Mouse (Mus musculus) ovary, postnatal 10 days (tissue): ENCODE results near the gene Tnks1bp1.

Experiments
- DNase-seq: peaks from one replicate; pipeline ENCODE4 v3.0.0; 2022; ENCODE audit warnings: low spot score

Tnks1bp1 gene

GRCm38 (mm10) chr2:85047596-85048167 is at the start of gene Tnks1bp1:
Gene Tnks1bp1, plus strand, starts transcription at chr2:85048022.
- peak; percentile 92 for DNase-seq

GRCm38 (mm10) chr2:84999486-85000181 is 48.2 kb upstream of the Tnks1bp1 start:
- no peak for DNase-seq

- no peak for DNase-seq
Observed at GRCm38 (mm10) chr2:85001497-85001896, 46.3 kb upstream of the Tnks1bp1 start.

GRCm38 (mm10) chr2:85002575-85002974 is 45.2 kb upstream of the Tnks1bp1 start:
- no peak for DNase-seq

- no peak for DNase-seq
Observed at GRCm38 (mm10) chr2:85004341-85004740, 43.5 kb upstream of the Tnks1bp1 start.

GRCm38 (mm10) chr2:85006600-85006999 is 41.2 kb upstream of the Tnks1bp1 start:
- no peak for DNase-seq

GRCm38 (mm10) chr2:85007729-85008128 is 40.1 kb upstream of the Tnks1bp1 start:
- no peak for DNase-seq

GRCm38 (mm10) chr2:85009212-85009611 is 38.6 kb upstream of the Tnks1bp1 start:
- DNase-seq, result no peak

- DNase-seq, result no peak
Observed at GRCm38 (mm10) chr2:85011906-85012604, 35.8 kb upstream of the Tnks1bp1 start.

- DNase-seq, result no peak
Observed at GRCm38 (mm10) chr2:85012679-85013078, 35.1 kb upstream of the Tnks1bp1 start.

GRCm38 (mm10) chr2:85013826-85014587 is 33.8 kb upstream of the Tnks1bp1 start:
- no peak for DNase-seq

- DNase-seq, result no peak
Observed at GRCm38 (mm10) chr2:85014588-85014982, 33.2 kb upstream of the Tnks1bp1 start.

GRCm38 (mm10) chr2:85022043-85022442 is 25.8 kb upstream of the Tnks1bp1 start:
- no peak for DNase-seq

- no peak for DNase-seq
Observed at GRCm38 (mm10) chr2:85026178-85026577, 21.6 kb upstream of the Tnks1bp1 start.

- DNase-seq, result no peak
Observed at GRCm38 (mm10) chr2:85027281-85027680, 20.5 kb upstream of the Tnks1bp1 start.

- no peak for DNase-seq
Observed at GRCm38 (mm10) chr2:85029897-85030296, 17.9 kb upstream of the Tnks1bp1 start.

- no peak for DNase-seq
Observed at GRCm38 (mm10) chr2:85030989-85031388, 16.8 kb upstream of the Tnks1bp1 start.

- no peak for DNase-seq
Observed at GRCm38 (mm10) chr2:85033121-85033520, 14.7 kb upstream of the Tnks1bp1 start.

- DNase-seq, result no peak
Observed at GRCm38 (mm10) chr2:85034169-85034568, 13.7 kb upstream of the Tnks1bp1 start.

- DNase-seq, result no peak
Observed at GRCm38 (mm10) chr2:85036507-85037046, 11.2 kb upstream of the Tnks1bp1 start.

GRCm38 (mm10) chr2:85037047-85038026 is 10.5 kb upstream of the Tnks1bp1 start, which contains the start of the genes Ssrp1 and P2rx3:
Gene Ssrp1, plus strand, starts transcription at chr2:85037234.
Gene P2rx3, minus strand, starts transcription at chr2:85037462.
- peak; percentile 79 for DNase-seq
